Mouse (Mus musculus) MEL (cell line): ENCODE results near the gene Hvcn1. TPM values are rescaled to one million over a fixed set of nuclear protein-coding genes. Genes with fewer than 3 reads are reported as not detected.

ENCODE experiments used
- DNase-seq: peaks from one replicate; pipeline ENCODE4 v3.0.0; 2011; ENCODE audit warnings: low read depth, low spot score
- H3K27ac ChIP-seq: 2 replicates; pipeline ENCODE4 v1.5.1; 2012; ENCODE audit warnings: low read depth, mild to moderate bottlenecking, control low read depth, low read length, moderate library complexity; ENCODE audit not compliant: control insufficient read depth
- H3K27me3 ChIP-seq, 2 experiments: fragments of 150-350 bp in 1 of 2; sonication (generic) in 1 of 2; 2 replicates each; pipeline ENCODE4 v1.6.1; 2012; ENCODE audit warnings: low read length in 2 of 2, mild to moderate bottlenecking in 2 of 2, improper control_type of control experiment in 1 of 2, moderate library complexity in 1 of 2; ENCODE audit not compliant: insufficient read depth in 2 of 2, control insufficient read depth in 1 of 2
- H3K36me3 ChIP-seq, 2 experiments: 2 replicates each; pipeline ENCODE4 v1.6.1; 2012 to 2014; ENCODE audit warnings: low read length in 2 of 2, improper control_type of control experiment in 1 of 2, inconsistent platforms in 1 of 2, mild to moderate bottlenecking in 1 of 2; ENCODE audit not compliant: insufficient read depth in 2 of 2, control insufficient read depth in 1 of 2
- H3K4me1 ChIP-seq, 2 experiments: fragments of 150-350 bp in 1 of 2; sonication (generic) in 1 of 2; 2 replicates each; pipeline ENCODE4 v1.6.1; 2012; ENCODE audit warnings: low read length in 2 of 2, improper control_type of control experiment in 1 of 2, mild to moderate bottlenecking in 1 of 2; ENCODE audit not compliant: insufficient read depth in 2 of 2, control insufficient read depth in 1 of 2
- H3K4me3 ChIP-seq, 2 experiments: fragments of 150-350 bp in 1 of 2; sonication (generic) in 1 of 2; 2 replicates each; pipeline ENCODE4 v1.5.1; 2012; ENCODE audit warnings: low read depth in 2 of 2, low read length in 2 of 2, mild to moderate bottlenecking in 2 of 2, moderate library complexity in 2 of 2, control low read depth in 1 of 2, improper control_type of control experiment in 1 of 2; ENCODE audit not compliant: control insufficient read depth in 1 of 2, insufficient read depth in 1 of 2
- H3K79me2 ChIP-seq: 2 replicates; pipeline ENCODE4 v1.6.1; 2012; ENCODE audit warnings: mild to moderate bottlenecking, low read length, moderate library complexity; ENCODE audit not compliant: control insufficient read depth, poor library complexity, insufficient read depth
- H3K9ac ChIP-seq: 2 replicates; pipeline ENCODE4 v1.6.1; 2012; ENCODE audit warnings: low read depth, mild to moderate bottlenecking, control low read depth, low read length, moderate library complexity; ENCODE audit not compliant: control insufficient read depth, poor library complexity, severe bottlenecking
- H3K9me3 ChIP-seq: fragments of 150-350 bp; sonication (generic); replicated peaks from 2 replicates; pipeline ENCODE4 v1.6.1; 2012; ENCODE audit warnings: mild to moderate bottlenecking, low read length, improper control_type of control experiment, moderate library complexity; ENCODE audit not compliant: insufficient read depth
- CHD1 ChIP-seq: IDR thresholded peaks from 2 replicates; pipeline ENCODE4 v1.6.1; 2012; ENCODE audit warnings: low read depth, mild to moderate bottlenecking, inconsistent platforms, low read length, improper control_type of control experiment
- CTCF ChIP-seq, 3 experiments: IDR thresholded peaks in 2 of 3; conservative IDR thresholded peaks in 1 of 3; 2 replicates each; pipeline ENCODE4 v1.5.1; 2011 to 2012; ENCODE audit warnings: low read length in 3 of 3, low read depth in 2 of 3, mild to moderate bottlenecking in 2 of 3, improper control_type of control experiment in 1 of 3, inconsistent platforms in 1 of 3, mixed read lengths in 1 of 3, moderate library complexity in 1 of 3; ENCODE audit not compliant: control insufficient read depth in 1 of 3, insufficient read depth in 1 of 3, poor library complexity in 1 of 3, severe bottlenecking in 1 of 3
- E2F4 ChIP-seq: IDR thresholded peaks from 2 replicates; pipeline ENCODE4 v1.6.1; 2011; ENCODE audit warnings: low read depth, low read length, improper control_type of control experiment, borderline replicate concordance
- ELF1 ChIP-seq: IDR thresholded peaks from 2 replicates; pipeline ENCODE4 v1.6.1; 2014; ENCODE audit warnings: low read depth, mild to moderate bottlenecking, inconsistent platforms, low read length, improper control_type of control experiment, moderate library complexity
- EP300 ChIP-seq, 2 experiments: IDR thresholded peaks; 2 replicates each; pipeline ENCODE4 v1.6.1; 2011; ENCODE audit warnings: improper control_type of control experiment in 2 of 2, low read length in 2 of 2, low read depth in 1 of 2, mild to moderate bottlenecking in 1 of 2
- GATA1 ChIP-seq: IDR thresholded peaks from 2 replicates; pipeline ENCODE4 v1.6.1; 2011; ENCODE audit warnings: low read depth, low read length, improper control_type of control experiment
- HCFC1 ChIP-seq: IDR thresholded peaks from 2 replicates; pipeline ENCODE4 v1.6.1; 2012; ENCODE audit warnings: low read depth, mild to moderate bottlenecking, inconsistent platforms, low read length, improper control_type of control experiment, moderate library complexity
- JUND ChIP-seq: IDR thresholded peaks from 2 replicates; pipeline ENCODE4 v1.6.1; 2011; ENCODE audit warnings: low read depth, mild to moderate bottlenecking, improper control_type of control experiment, low read length
- MEF2A ChIP-seq: IDR thresholded peaks from 2 replicates; pipeline ENCODE4 v1.6.1; 2014; ENCODE audit warnings: low read depth, mild to moderate bottlenecking, inconsistent platforms, low read length, improper control_type of control experiment; ENCODE audit not compliant: poor library complexity, insufficient replicate concordance, severe bottlenecking; ENCODE audit errors: extremely low read depth
- MXI1 ChIP-seq: IDR thresholded peaks from 2 replicates; pipeline ENCODE4 v1.6.1; 2011; ENCODE audit warnings: mild to moderate bottlenecking, low read depth, low read length, improper control_type of control experiment
- MYB ChIP-seq: IDR thresholded peaks from 2 replicates; pipeline ENCODE4 v1.6.1; 2011; ENCODE audit warnings: mild to moderate bottlenecking, low read depth, low read length, improper control_type of control experiment
- MYC ChIP-seq: IDR thresholded peaks from 2 replicates; pipeline ENCODE4 v1.6.1; 2011; ENCODE audit warnings: low read depth, mild to moderate bottlenecking, low read length, improper control_type of control experiment, moderate library complexity
- NELFE ChIP-seq: IDR thresholded peaks from 2 replicates; pipeline ENCODE4 v1.6.1; 2011; ENCODE audit warnings: low read depth, low read length, improper control_type of control experiment
- POLR2AphosphoS2 ChIP-seq: IDR thresholded peaks from 2 replicates; pipeline ENCODE4 v1.6.1; 2011; ENCODE audit warnings: low read length, improper control_type of control experiment
- RAD21 ChIP-seq: IDR thresholded peaks from 2 replicates; pipeline ENCODE4 v1.6.1; 2011; ENCODE audit warnings: mild to moderate bottlenecking, low read depth, low read length, improper control_type of control experiment
- RCOR1 ChIP-seq: IDR thresholded peaks from 2 replicates; pipeline ENCODE4 v1.6.1; 2012; ENCODE audit warnings: low read depth, mild to moderate bottlenecking, inconsistent platforms, low read length, improper control_type of control experiment
- SIN3A ChIP-seq: IDR thresholded peaks from 2 replicates; pipeline ENCODE4 v1.6.1; 2012; ENCODE audit warnings: low read length, improper control_type of control experiment, inconsistent platforms
- TAL1 ChIP-seq: IDR thresholded peaks from 2 replicates; pipeline ENCODE4 v1.6.1; 2012; ENCODE audit warnings: mild to moderate bottlenecking, inconsistent platforms, low read length, moderate library complexity, mixed read lengths
- TCF12 ChIP-seq: IDR thresholded peaks from 2 replicates; pipeline ENCODE4 v1.6.1; 2014; ENCODE audit warnings: low read depth, mild to moderate bottlenecking, inconsistent platforms, low read length, improper control_type of control experiment, moderate library complexity
- USF1 ChIP-seq: IDR thresholded peaks from 2 replicates; pipeline ENCODE4 v1.6.1; 2014; ENCODE audit warnings: low read depth, mild to moderate bottlenecking, inconsistent platforms, low read length, improper control_type of control experiment, moderate library complexity
- USF2 ChIP-seq, 2 experiments: IDR thresholded peaks; 2 replicates each; pipeline ENCODE4 v1.6.1; 2011 to 2012; ENCODE audit warnings: improper control_type of control experiment in 2 of 2, low read length in 2 of 2, borderline replicate concordance in 1 of 2, inconsistent platforms in 1 of 2, low read depth in 1 of 2, mild to moderate bottlenecking in 1 of 2; ENCODE audit not compliant: insufficient read depth in 1 of 2
- ZC3H11A ChIP-seq: IDR thresholded peaks from 2 replicates; pipeline ENCODE4 v1.6.1; 2012; ENCODE audit warnings: low read depth, mild to moderate bottlenecking, inconsistent platforms, low read length, improper control_type of control experiment
- polyA plus RNA-seq, 2 experiments: library from polyadenylated mRNA; stranded (reverse) in 1 of 2; unstranded in 1 of 2; fragments of >175 nt in 1 of 2; fragments of >200 nt in 1 of 2; gene quantifications; 2 replicates each; pipeline versions ENCODE4 v1.2.1 to v1.2.4; 2012; ENCODE audit warnings: low replicate concordance in 2 of 2, low read depth in 1 of 2; ENCODE audit not compliant: insufficient read length in 2 of 2, insufficient read depth in 1 of 2, missing spikeins in 1 of 2
- total RNA-seq: library from RNA; depleted of rRNA; stranded (reverse); fragments of 300-350 nt; gene quantifications from 2 replicates; pipeline ENCODE4 v1.2.3, GENCODE M21; 2012

The Hvcn1 gene
- total and polyA plus RNA-seq, 3 experiments: 8.4 to 13.5 TPM; not detected in 1

DNA sequence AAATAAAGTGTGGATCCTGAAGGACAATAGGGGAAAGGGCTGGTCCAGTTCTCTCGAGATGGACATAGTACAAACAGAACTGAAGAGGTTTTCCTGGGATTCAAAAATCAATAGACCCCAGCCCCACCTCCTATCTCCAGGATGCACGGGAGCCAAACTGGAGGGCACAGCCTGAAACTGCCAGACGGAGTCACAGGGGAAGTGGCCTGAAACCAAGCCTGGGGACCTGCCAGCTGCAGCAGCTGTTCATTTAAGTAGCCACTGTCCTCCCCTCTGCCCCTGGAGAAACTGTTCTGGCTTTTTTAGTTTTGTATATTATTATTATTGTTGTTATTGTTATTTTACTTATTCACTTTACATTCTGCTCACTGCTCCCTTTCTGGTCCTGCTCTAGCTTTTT is 17.5 kb upstream of the Hvcn1 start:
- Histone ChIP-seq H3K36me3 (peaks cover 0 to 3% of the 10 kb centered on the region in 2 experiments; a peak in 2 of 4 replicates), H3K27ac (no peak overlapping the region), H3K9me3 (no peaks in the 10 kb centered on the region), H3K27me3 (no peaks in the 10 kb centered on the region; a peak in 1 of 4 replicates), H3K4me3 (no peak overlapping the region), H3K79me2 (no peaks in the 10 kb centered on the region), H3K4me1 (peaks cover 0 to 8% of the 10 kb centered on the region in 2 experiments; a peak in 2 of 4 replicates), H3K9ac (no peak overlapping the region)
- no peak for TF ChIP-seq USF1
- no peak for TF ChIP-seq TCF12
- DNase-seq: no peak

DNA sequence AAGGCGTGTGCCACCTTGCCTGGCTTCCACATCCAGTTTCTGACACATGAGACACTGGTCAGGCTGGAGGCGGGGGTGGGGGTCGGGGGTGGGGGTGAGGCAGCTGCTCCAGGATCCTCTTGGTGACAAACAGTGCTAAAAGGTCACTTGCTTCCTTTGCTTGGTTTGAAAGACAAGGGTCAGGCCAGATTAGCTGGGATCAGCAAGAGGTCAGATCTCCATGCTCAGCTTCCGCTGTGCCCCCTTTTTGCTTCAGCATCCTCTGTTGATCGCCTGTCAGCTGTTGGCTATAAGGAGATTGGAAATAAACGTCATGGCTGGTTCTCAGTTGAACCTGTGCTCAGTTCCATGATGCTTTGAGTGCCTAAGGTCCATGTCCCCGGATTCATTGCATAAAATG is 16.1 kb upstream of the Hvcn1 start:
- H3K27me3 ChIP-seq: no peaks in the 10 kb centered on the region
- no peaks in the 10 kb centered on the region for H3K9me3 ChIP-seq
- H3K79me2 ChIP-seq: no peaks in the 10 kb centered on the region
- H3K9ac ChIP-seq: no peak overlapping the region
- TF ChIP-seq ZC3H11A (no peak), MXI1 (no peak), E2F4 (no peak), CTCF (IDR thresholded peaks at IDR 0.05 in 2 of 3, conservative IDR thresholded peaks at IDR 0.05 in 1 of 3; ENCODE audit: control insufficient read depth in 1 of 3, insufficient read depth in 1 of 3, low read depth in 2 of 3, low read length in 3 of 3, poor library complexity in 1 of 3, severe bottlenecking in 1 of 3) (no peak), ELF1 (no peak), JUND (no peak), USF2 (IDR thresholded peaks at IDR 0.05; ENCODE audit: borderline replicate concordance in 1 of 2, insufficient read depth in 1 of 2, low read depth in 1 of 2, low read length in 2 of 2) (no peak), MYB (no peak)
- DNase-seq: no peak
- no peak overlapping the region for H3K4me3 ChIP-seq
- H3K27ac ChIP-seq: no peak overlapping the region
- peaks cover 0 to 8% of the 10 kb centered on the region in 2 experiments; a peak in 2 of 4 replicates for H3K4me1 ChIP-seq
- H3K36me3 ChIP-seq: peaks cover 0 to 3% of the 10 kb centered on the region in 2 experiments; a peak in 2 of 4 replicates

GRCm38 (mm10) chr5:122191269-122192063 is 15.1 kb upstream of the Hvcn1 start:
- no peak for TF ChIP-seq SIN3A
- no peak for TF ChIP-seq MEF2A
- no peak for TF ChIP-seq TAL1
- TF ChIP-seq TCF12: no peak
- TF ChIP-seq HCFC1: no peak
- TF ChIP-seq E2F4: no peak
- no peak for TF ChIP-seq MYC
- no peak for TF ChIP-seq RCOR1
- no peak for TF ChIP-seq POLR2AphosphoS2
- no peak for TF ChIP-seq EP300 (IDR thresholded peaks at IDR 0.05; ENCODE audit: low read depth in 1 of 2, low read length in 2 of 2)
- no peak for TF ChIP-seq MXI1
- no peak for TF ChIP-seq NELFE
- no peak for TF ChIP-seq GATA1
- no peak for TF ChIP-seq CHD1
- TF ChIP-seq RAD21: no peak
- no peaks in the 10 kb centered on the region for H3K79me2 ChIP-seq
- H3K4me1 ChIP-seq: peaks cover 0 to 8% of the 10 kb centered on the region in 2 experiments; a peak in 2 of 4 replicates
- peaks cover 0 to 3% of the 10 kb centered on the region in 2 experiments; a peak in 2 of 4 replicates for H3K36me3 ChIP-seq
- H3K27me3 ChIP-seq: no peaks in the 10 kb centered on the region
- no peak overlapping the region for H3K4me3 ChIP-seq
- no peak overlapping the region for H3K27ac ChIP-seq
- H3K9ac ChIP-seq: no peak overlapping the region
- DNase-seq: no peak
- H3K9me3 ChIP-seq: no peaks in the 10 kb centered on the region
